Mouse (Mus musculus): ENCODE results near the gene Eif2ak4. TPM values are rescaled to one million over a fixed set of nuclear protein-coding genes. Genes with fewer than 3 reads are reported as not detected.

The Eif2ak4 gene
- polyA plus RNA-seq, 1 experiment from 2014 or later: 5.4 TPM

DNA sequence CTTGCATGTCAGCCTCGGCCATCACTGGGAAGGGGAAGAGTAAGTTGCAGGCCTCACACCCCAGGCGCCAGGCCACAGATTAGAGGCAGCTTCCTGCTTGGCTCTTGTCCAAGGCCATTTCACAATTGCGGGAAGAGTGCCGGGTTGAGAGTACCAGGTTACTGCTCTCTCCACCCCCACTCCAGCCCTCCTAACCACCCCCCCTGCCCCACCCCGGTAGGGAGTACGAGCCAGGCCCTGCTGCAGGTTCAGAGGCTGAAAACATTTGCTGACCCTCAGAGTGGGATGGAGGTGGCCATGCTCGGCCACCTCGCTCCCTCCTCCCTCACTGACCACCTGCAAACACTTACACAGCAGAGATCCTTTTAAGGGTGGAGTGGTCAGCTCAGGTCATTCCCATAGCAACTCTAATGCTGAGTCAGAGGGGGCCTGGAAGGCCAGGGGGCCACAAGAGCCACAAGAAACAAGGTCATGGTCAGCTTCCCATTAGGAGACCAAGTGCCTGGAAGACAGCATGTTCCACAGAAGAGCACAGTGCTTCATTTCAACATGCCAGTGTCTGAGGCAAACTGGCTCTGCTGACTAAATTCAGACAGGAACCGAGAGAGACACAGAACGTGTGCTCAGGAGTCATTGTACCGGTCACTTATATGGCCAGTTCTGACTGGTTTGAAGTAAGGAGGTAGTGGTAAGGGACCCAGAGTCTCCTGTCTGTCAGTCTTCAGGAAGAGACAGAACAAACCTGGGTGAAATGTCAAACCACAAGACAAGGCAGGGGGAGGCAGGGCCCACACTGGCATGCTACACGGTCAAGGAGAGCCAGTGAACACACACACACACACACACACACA lies 102.0 kb downstream of the Eif2ak4 start:
- Histone ChIP-seq H3K27me3 (no peaks in the 10 kb centered on the region), H3K36me3 (no peaks in the 10 kb centered on the region), H3K9ac (no peak overlapping the region), H3K4me3 (no peak overlapping the region), H3K4me2 (0 out of 2 replicates have a peak overlapping the region, but pooled peaks have one; percentile 1), H3K9me3 (replicated peaks) (no peaks in the 10 kb centered on the region), H3K4me1 (replicated peaks) (peaks cover 20% of the 10 kb centered on the region), H3K27ac (peak overlapping the region; percentile 63)
- WGBS: 26% methylated on average over 12 of the region's 12 CpGs
- ATAC-seq (replicated peaks; ENCODE audit: insufficient number of reproducible peaks, insufficient read depth, low FRiP score, low read depth): peak; percentile 60

DNA sequence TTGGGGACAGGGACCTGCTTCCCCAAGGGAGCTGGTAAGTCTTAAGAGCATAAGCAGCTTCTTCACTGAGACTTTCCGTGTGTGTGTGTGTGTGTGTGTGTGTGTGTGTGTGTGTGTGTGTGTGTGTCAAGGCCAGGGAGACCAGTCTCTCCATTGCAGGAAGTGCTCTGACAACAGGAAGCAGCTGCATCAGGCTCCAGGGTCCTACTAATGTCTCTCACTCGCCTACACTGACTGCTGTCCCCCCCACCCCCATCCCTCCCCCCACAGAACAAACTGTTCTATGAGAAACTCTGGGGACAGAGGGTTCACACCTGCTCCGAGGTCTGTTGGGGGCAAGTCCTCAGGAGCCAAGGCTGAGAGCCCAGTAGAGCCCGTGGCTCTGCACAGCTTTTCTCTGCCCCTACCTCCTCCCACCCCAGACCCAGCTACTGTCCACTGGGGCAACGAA lies 102.9 kb downstream of the Eif2ak4 start:
- H3K36me3 ChIP-seq: no peaks in the 10 kb centered on the region
- WGBS: 51% methylated on average over 5 of the region's 5 CpGs
- no peaks in the 10 kb centered on the region for H3K27me3 ChIP-seq
- H3K27ac ChIP-seq: peak overlapping the region; percentile 63
- no peak overlapping the region for H3K4me3 ChIP-seq
- peaks cover 20% of the 10 kb centered on the region for H3K4me1 ChIP-seq (replicated peaks)
- ATAC-seq (replicated peaks; ENCODE audit: insufficient number of reproducible peaks, insufficient read depth, low FRiP score, low read depth): no peak
- H3K9ac ChIP-seq: no peak overlapping the region
- no peaks in the 10 kb centered on the region for H3K9me3 ChIP-seq (replicated peaks)
- H3K4me2 ChIP-seq: no peak overlapping the region

DNA sequence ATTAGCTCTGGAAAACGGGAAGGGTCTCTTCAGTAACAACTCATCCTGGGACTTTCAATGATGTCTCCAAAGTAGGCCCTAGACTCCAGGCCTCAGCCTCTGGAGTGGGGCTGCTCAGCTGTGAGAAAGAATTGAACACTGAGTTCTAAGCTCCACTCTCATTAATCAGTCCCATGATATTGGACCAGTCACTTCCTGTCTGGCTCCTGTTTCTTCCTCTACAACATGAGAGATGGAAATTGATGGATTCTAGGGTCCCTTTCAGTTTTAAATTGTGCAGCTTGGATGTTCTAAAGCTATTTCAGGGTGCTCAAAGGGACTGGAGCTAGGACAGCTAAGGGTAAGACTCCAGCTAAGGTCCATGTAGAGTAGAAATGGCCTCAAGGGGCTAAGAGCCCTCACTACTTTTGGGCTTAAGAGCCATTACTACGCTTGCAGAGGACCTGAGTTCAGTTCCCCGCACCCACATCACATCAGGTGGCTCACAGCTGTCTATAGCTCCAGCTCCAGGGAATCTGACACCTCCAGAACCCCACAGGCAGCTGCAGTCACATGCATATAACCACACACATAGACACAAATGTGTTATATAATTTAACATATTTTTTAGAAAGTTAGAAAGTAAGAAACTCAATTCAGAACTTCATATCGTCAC lies 103.5 kb downstream of the Eif2ak4 start:
- Histone ChIP-seq H3K27ac (peak overlapping the region; percentile 48), H3K9me3 (replicated peaks) (no peaks in the 10 kb centered on the region), H3K4me1 (replicated peaks) (peaks cover 20% of the 10 kb centered on the region), H3K9ac (no peak overlapping the region), H3K27me3 (no peaks in the 10 kb centered on the region), H3K36me3 (no peaks in the 10 kb centered on the region), H3K4me3 (no peak overlapping the region), H3K4me2 (no peak overlapping the region)
- 79% methylated on average over 4 of the region's 4 CpGs for WGBS
- ATAC-seq (replicated peaks; ENCODE audit: insufficient number of reproducible peaks, insufficient read depth, low FRiP score, low read depth): no peak

DNA sequence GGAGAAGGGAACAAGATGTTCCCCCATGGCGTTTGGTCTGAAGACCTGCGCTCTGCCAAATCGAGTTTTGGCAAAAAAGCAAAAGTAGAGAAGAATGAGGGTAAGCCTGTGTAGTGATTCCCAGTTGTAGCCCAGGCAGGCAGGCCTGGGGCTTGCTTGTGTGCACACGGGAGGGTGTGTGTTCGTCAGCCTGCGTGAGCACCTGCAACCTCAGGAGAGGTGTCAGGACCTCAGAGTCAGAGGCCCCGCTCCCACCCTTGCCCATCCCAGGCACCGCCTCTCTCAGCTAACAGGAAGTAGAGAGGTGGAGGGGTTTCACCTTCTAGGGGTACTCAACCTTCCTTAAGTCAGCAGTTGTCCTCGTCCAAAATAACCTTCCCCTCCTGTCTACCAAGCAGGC lies 106.6 kb downstream of the Eif2ak4 start:
- Histone ChIP-seq H3K36me3 (no peaks in the 10 kb centered on the region), H3K27ac (0 out of 2 replicates have a peak overlapping the region, but pooled peaks have one; percentile 32), H3K4me3 (no peak overlapping the region), H3K4me2 (no peak overlapping the region), H3K27me3 (no peaks in the 10 kb centered on the region), H3K4me1 (replicated peaks) (peaks cover 16% of the 10 kb centered on the region), H3K9me3 (replicated peaks) (no peaks in the 10 kb centered on the region), H3K9ac (no peak overlapping the region)
- WGBS: 68% methylated on average over 9 of the region's 9 CpGs
- ATAC-seq (replicated peaks; ENCODE audit: insufficient number of reproducible peaks, insufficient read depth, low FRiP score, low read depth): no peak

DNA sequence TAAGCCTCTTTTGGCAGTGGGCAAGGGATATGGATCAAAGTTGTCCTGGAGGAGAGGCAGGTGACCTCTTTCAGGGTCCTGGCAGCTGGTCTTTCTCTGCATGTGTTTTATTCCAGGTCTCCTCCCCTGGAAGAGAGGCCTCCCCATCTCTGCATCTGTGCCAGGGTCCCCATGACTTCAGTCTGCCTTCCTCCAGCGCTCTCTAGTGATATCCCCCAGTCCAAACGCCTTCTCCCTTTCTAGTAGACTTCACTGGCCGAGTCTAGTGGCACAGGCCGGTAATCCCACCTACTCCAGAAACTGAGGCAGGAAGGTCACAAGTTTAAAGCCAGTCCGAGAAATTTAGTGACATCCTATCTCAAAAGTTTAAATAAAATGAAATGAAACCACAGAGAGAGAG lies 109.5 kb downstream of the Eif2ak4 start:
- ATAC-seq (replicated peaks; ENCODE audit: insufficient number of reproducible peaks, insufficient read depth, low FRiP score, low read depth): no peak
- H3K36me3 ChIP-seq: no peaks in the 10 kb centered on the region
- WGBS: 81% methylated on average over 5 of the region's 5 CpGs
- H3K9ac ChIP-seq: no peak overlapping the region
- H3K4me1 ChIP-seq (replicated peaks): no peaks in the 10 kb centered on the region; the same call in 1 of the 2 replicates
- H3K9me3 ChIP-seq (replicated peaks): no peaks in the 10 kb centered on the region
- no peaks in the 10 kb centered on the region for H3K27me3 ChIP-seq
- H3K4me3 ChIP-seq: no peak overlapping the region
- H3K4me2 ChIP-seq: no peak overlapping the region
- no peak overlapping the region for H3K27ac ChIP-seq

DNA sequence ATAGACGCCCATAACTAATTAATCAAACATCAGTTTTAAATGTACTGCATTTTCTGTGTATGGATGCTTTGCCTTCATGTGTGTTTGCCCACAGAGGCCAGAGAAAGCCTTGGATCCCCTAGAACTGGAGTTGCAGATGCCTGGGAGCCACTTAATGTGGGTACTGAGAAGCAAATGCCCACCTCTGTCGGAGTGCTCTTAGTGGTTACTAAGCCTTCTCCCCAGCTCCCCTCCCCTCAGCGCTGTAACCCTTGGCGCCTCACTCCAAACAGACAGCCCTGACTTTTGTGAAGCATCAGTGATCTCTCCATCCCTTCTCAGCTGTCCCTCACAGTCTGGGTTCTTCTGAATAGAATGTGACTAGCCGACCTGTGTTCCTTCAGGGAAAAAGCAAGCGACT lies 110.1 kb downstream of the Eif2ak4 start:
- H3K4me2 ChIP-seq: no peak overlapping the region
- H3K9ac ChIP-seq: no peak overlapping the region
- ATAC-seq (replicated peaks; ENCODE audit: insufficient number of reproducible peaks, insufficient read depth, low FRiP score, low read depth): no peak
- H3K4me1 ChIP-seq (replicated peaks): no peaks in the 10 kb centered on the region; the same call in 1 of the 2 replicates
- H3K27me3 ChIP-seq: no peaks in the 10 kb centered on the region
- H3K27ac ChIP-seq: no peak overlapping the region
- no peak overlapping the region for H3K4me3 ChIP-seq
- H3K36me3 ChIP-seq: no peaks in the 10 kb centered on the region
- 83% methylated on average over 6 of the region's 6 CpGs for WGBS
- H3K9me3 ChIP-seq (replicated peaks): no peaks in the 10 kb centered on the region

DNA sequence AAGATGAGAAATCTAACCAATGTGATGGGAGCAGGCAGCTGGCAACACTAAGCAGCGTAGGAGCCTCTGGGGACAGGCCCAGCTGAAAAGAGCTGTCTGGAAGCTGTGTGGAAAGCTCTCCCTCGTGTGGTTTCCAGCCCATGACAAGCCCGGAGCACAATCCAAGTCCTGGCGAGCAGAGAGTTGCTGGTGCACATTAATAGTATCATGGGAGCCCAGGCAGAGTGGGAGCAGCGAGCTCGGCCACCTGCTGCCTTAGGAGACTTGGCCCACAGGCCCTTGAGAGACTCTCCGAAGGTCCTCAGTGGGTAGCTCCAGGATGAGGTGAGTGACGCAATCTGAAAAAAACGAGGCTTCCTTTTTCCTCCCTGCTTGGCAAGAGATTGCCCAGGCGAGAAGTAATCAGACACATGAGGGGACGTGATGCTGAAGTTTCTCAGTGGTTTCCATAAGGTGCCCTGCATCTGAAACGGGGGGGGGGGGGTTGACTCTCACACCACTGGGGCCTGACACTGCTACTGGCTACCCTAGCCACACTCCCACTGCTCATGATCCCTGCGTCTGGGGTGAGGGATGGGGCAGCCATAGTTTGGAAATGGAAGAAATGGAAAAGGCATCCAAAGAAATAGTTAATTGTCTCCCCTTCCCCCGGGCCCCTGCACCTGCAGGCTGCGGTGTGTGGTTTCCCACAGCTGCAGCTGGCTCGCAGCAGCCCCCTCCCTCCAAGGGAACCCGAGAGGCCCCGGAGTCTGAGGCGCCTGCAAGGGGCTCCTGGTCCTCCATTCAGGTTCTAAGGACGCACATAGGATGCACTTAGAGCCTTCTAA lies 110.9 kb downstream of the Eif2ak4 start:
- no peak overlapping the region for H3K9ac ChIP-seq
- H3K4me2 ChIP-seq: no peak overlapping the region
- ATAC-seq (replicated peaks; ENCODE audit: insufficient number of reproducible peaks, insufficient read depth, low FRiP score, low read depth): peak; percentile 66; the same call in 1 of the 2 replicates
- no peaks in the 10 kb centered on the region for H3K27me3 ChIP-seq
- H3K27ac ChIP-seq: peak overlapping the region; percentile 54
- 43% methylated on average over 20 of the region's 20 CpGs for WGBS
- H3K36me3 ChIP-seq: no peaks in the 10 kb centered on the region
- no peaks in the 10 kb centered on the region for H3K9me3 ChIP-seq (replicated peaks)
- no peaks in the 10 kb centered on the region; the same call in 1 of the 2 replicates for H3K4me1 ChIP-seq (replicated peaks)
- no peak overlapping the region for H3K4me3 ChIP-seq

DNA sequence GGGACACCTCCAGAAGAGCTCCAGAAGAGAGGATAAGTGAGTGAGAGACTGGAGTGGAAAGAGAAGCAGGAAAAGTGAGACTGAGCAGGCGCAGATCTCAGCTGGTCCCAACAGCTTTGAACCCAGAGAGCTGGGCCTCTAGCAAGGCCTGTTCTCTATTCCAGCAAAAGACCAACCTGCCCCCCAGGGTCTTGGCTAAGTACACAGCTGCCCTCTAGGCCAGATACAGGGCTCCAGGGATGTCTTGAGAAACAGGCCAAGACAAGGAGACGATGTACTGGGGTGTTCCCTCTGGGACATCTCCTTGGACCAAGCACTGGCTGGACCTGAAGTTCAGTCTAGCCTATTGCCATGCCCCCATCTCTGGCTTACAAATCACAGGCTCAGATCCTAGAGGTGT lies 111.8 kb downstream of the Eif2ak4 start:
- Histone ChIP-seq H3K4me1 (replicated peaks) (no peaks in the 10 kb centered on the region; the same call in 1 of the 2 replicates), H3K27ac (no peak overlapping the region), H3K4me3 (no peak overlapping the region), H3K9me3 (replicated peaks) (no peaks in the 10 kb centered on the region), H3K27me3 (no peaks in the 10 kb centered on the region), H3K9ac (no peak overlapping the region), H3K36me3 (no peaks in the 10 kb centered on the region), H3K4me2 (no peak overlapping the region)
- 81% methylated on average over 2 of the region's 2 CpGs for WGBS
- ATAC-seq (replicated peaks; ENCODE audit: insufficient number of reproducible peaks, insufficient read depth, low FRiP score, low read depth): no peak

DNA sequence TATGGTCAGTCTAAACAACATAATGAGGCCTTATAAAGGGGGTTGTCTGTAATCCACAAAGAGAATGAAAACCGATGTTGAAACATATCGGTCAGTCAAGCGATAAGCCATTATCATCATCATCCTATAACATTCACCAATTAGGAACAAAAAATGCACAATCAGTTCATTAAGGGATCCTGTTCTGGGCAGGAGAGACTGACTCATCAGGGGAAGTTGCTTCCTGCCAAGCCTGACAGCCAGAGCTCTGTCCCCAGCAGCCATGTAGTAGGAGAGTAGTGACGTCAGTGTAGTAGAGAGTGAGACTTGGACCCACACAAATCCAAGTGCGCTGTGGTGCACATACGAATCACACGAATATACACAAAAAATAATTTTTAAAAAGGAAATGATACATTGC lies 118.7 kb downstream of the Eif2ak4 start:
- H3K4me2 ChIP-seq: no peak overlapping the region
- H3K36me3 ChIP-seq: no peaks in the 10 kb centered on the region
- H3K4me1 ChIP-seq (replicated peaks): peaks cover 17% of the 10 kb centered on the region
- H3K27ac ChIP-seq: no peak overlapping the region
- H3K4me3 ChIP-seq: no peak overlapping the region
- H3K27me3 ChIP-seq: no peaks in the 10 kb centered on the region
- H3K9me3 ChIP-seq (replicated peaks): no peaks in the 10 kb centered on the region
- ATAC-seq (replicated peaks; ENCODE audit: insufficient number of reproducible peaks, insufficient read depth, low FRiP score, low read depth): no peak
- no peak overlapping the region for H3K9ac ChIP-seq
- WGBS: 79% methylated on average over 7 of the region's 7 CpGs

DNA sequence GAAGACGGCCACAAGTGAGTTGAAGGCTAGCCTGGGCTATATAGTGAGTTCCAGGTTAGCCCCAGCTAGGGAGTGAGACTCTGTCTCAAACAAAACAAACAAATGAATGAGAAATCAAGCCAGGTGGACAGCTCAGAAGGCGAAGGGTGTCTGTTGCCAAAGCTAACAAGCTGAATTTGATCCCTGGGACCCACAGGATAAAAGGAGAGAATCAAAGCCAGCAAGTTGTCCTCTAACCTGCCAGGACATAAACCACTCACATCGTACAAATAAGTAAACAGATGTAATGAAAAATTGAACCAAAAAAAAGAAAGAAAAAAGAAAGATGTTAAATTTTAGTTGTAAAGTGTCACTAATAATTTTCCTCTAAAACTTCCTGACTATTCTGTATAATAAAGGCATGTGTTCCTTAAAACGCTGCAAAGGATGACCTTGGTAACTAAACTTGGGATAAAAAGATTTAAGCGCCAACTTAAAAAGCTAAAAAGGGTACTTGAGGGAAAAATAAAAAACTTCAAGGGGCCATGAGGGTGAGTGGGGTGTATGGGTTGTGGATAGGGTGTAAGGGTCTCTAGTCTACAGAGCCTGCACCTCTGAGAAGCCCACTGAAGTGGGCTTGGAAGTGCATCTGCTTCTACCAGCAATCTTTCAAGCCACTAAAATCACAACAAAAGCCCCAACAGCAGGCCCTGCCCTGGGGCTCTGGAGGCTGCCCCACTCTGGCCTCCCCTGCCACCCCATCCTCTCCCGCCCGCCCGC lies 121.4 kb downstream of the Eif2ak4 start:
- no peak overlapping the region for H3K4me3 ChIP-seq
- H3K9me3 ChIP-seq (replicated peaks): no peaks in the 10 kb centered on the region
- peaks cover 17% of the 10 kb centered on the region for H3K4me1 ChIP-seq (replicated peaks)
- 68% methylated on average over 8 of the region's 8 CpGs for WGBS
- peak overlapping the region; percentile 37; the same call in 1 of the 2 replicates for H3K9ac ChIP-seq
- no peaks in the 10 kb centered on the region for H3K36me3 ChIP-seq
- H3K27me3 ChIP-seq: no peaks in the 10 kb centered on the region
- ATAC-seq (replicated peaks; ENCODE audit: insufficient number of reproducible peaks, insufficient read depth, low FRiP score, low read depth): no peak
- H3K4me2 ChIP-seq: peak overlapping the region; percentile 28
- peak overlapping the region; percentile 78 for H3K27ac ChIP-seq
